Mouse (Mus musculus) hindlimb bud, embryonic 11.5 days (tissue): ENCODE results near the gene Scn11a.

Experiments
- DNase-seq: peaks from one replicate; pipeline ENCODE4 v3.0.0-alpha.2; 2012; ENCODE audit warnings: low read depth, low spot score; ENCODE audit errors: extremely low spot score

The Scn11a gene

DNA sequence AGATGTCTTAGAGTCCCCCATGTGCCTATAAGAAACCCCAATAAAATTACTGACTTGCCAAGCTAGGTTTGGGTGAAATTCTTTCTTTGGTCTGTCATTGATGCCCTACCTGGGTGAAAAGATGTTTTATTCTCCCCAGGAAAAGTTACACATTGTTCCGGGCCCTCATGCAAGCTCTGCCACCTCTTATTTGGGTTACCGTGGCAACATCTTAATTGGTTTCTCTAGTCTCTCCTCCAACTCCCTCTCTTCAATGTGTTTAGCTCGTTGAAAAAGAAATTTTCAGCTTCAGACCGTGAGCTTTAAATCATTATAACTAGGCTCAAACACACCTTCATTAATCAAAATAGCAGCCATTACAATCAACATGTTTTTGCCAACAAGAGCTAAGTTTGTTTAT, 28.5 kb downstream of the Scn11a start:
- no peak for DNase-seq

DNA sequence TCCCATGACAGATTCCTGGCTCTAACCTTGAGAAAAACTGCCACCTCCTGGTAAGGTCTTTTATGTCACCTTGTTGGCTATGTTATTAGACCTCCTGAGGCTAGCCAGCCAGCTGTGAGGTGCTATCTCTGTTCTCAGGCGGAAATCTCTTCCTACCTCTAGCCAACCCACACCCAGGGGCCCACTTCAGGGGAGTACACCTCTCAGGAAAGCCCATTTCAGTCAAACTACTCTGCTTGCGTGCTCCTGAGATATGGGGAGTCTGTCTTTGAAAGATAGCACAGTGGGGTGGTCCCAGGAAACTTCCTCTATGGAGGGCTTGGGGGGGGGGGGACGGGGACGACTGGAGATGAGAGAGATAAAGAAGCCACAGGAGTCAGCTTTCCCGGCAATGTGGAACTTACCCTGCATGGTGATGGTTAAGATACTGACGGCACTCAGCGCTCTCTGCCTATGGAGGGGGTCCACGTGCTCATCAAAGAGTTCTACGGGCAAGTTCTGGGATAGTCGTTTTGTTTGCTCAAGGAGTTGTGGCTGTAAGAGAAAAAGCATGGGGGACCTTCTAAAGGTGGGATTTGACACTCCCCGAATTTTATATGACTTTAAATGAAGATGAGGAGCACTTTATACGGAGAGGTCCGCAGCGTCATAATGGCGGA, 29.9 kb downstream of the Scn11a start:
- DNase-seq, result no peak

DNA sequence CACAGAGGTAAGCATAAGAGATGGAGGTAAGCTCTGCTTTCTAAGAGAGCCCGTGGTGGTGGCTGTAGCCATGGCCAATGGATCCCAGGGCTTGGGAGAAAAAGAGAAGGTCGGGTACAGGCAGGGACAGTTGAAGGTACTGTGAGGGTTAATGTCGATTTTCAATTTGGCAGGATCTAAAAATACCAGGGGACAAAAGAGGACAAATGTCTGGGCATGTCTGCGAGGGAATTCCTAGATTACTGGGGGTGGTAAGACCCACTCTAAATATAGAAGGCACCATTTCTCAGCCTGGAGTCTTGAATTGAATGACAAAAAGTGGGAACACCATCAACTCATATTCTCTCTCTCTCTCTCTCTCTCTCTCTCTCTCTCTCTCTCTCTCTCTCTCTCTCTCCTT, 30.8 kb downstream of the Scn11a start:
- no peak for DNase-seq

DNA sequence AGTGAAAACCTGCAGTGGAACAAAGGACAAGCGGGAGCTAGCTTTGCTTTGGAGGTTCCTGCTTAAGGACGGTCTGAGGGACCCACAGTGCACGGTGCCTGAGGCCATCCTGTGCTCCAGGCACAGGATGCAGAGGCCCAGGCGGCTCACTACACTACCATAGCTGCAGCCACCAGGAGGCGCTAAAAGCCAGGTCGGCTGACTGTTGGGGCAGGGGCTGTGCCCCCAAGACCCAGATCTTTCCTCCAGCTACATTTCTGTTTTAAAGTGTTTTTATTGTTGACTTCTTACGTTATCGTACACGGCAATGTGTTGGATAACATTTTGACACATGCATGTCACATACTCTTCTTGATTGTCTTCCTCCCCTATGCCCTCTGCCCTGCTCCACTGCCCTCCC, 32.8 kb downstream of the Scn11a start:
- DNase-seq, result no peak

- DNase-seq, result no peak
Observed at GRCm38 (mm10) chr9:119780901-119781300, 44.4 kb downstream of the Scn11a start.

DNA sequence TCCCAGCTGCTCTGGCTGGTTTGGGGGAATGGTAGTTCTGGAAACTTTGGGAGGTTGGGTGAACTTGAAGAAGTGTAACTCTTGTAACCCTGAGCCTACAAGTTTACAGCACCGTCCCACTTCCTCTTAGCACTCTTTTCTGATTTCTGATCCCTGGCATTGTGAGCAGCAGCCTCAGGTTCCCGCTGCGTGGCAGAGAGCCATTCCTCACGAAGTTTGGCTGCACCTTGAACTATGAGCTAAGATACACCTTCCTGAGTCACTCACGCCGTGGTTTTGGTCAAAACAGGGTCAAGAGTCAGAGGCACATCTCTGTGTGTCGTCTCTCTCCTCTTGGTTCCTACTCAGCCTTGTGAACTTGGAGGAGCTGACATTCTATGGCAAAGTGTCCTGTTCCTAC, 48.6 kb downstream of the Scn11a start:
- no peak for DNase-seq

GRCm38 (mm10) chr9:119768585-119768984, 56.7 kb downstream of the Scn11a start:
- no peak for DNase-seq

DNA sequence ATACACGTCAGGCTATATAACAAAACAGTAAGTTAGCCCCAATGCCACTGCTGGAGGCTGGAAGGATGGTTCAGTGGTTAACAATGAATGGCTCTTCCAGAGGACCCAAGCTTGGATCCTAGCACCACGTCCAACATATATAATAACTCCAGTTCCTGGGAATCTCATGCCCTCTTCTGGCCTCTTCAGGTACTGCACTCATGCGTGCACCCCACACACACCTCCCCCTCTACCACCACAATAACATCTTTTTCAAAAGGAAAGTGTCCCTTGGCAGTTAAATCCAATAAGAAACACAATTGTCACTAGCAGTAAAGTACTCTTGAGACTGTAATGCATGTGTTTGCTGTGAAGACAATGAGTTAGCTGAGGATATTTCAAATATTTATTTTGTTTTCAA, 65.0 kb downstream of the Scn11a start:
- DNase-seq, result no peak

GRCm38 (mm10) chr9:119759457-119759856, 65.8 kb downstream of the Scn11a start:
- no peak for DNase-seq

GRCm38 (mm10) chr9:119751507-119751906, 73.7 kb downstream of the Scn11a start:
- no peak for DNase-seq

- DNase-seq, result no peak
Observed at GRCm38 (mm10) chr9:119749112-119749511, 76.1 kb downstream of the Scn11a start.

GRCm38 (mm10) chr9:119743900-119744299, 81.4 kb downstream of the Scn11a start:
- DNase-seq, result no peak

DNA sequence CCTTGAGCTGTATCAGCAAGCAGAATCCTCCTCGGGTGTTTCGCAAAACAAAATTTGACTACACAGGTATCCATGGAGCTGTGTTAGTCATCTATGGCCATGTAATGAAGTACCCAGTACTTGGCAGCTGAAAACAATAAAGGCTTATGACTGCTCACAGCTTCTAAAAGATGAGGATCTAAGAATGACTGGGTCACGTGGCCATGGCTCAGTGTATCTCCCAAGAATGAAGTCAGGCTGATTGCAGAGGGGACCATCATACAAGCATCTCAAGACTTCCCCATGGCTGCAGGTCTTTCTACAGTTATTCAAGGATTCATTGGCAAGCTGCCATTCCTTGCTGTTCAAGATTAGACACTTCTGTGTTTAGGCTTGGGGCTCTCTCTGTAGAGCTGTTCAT, 81.9 kb downstream of the Scn11a start:
- DNase-seq, result no peak

GRCm38 (mm10) chr9:119741101-119741786, 84.0 kb downstream of the Scn11a start:
- no peak for DNase-seq

DNA sequence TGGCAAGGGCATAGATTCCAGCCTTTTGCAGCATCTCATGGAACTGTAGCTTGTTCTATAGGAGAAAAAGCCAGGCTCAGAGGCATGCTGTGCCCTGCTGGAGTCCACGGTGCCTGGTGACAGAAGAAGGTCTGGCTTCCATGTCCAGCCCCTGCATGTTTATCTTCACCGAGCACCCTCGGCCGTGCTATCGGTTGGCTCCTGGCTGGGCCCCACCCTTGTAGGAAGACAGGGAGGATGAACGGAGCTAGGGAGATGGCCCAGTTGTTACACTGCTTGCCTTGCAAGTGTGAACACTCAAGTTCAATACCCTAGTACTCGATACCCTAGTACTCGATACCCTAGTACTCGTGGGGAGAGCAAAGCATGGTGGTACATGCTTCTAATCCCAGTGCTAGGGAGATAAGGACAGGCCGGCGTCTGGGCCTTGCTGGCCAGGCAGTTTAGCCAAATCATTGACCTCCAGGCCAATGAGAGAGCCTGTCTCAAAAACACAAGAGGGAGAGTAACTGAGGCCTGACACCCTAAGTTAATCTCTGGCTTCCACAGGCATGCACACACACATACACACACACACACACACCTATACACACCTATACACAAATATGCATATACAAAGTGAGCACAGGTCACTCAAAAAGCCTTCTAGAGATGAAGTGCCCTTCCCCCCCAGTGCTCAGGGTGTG, 96.7 kb downstream of the Scn11a start:
- DNase-seq, result no peak

DNA sequence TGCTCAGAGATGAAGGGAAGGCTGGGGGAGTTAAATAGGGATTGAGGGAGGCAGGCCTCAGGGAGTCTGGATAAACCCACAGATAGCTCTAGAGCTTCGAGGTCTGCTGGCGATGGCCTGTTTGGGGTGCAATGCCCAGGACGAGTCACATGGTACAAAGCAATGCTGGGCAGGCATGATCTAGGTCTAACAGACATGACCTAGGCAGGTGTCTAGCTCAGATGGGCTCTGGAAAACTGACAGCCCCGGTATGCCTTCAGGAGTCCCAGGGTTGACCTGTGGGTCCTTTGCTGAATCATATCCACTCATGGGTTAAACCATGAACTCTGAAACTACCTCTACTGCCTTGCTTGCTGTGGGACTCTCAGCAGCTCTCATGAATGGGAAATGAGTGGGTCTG, 98.3 kb downstream of the Scn11a start:
- no peak for DNase-seq

GRCm38 (mm10) chr9:119725293-119725862, 99.9 kb downstream of the Scn11a start:
- DNase-seq, result no peak

DNA sequence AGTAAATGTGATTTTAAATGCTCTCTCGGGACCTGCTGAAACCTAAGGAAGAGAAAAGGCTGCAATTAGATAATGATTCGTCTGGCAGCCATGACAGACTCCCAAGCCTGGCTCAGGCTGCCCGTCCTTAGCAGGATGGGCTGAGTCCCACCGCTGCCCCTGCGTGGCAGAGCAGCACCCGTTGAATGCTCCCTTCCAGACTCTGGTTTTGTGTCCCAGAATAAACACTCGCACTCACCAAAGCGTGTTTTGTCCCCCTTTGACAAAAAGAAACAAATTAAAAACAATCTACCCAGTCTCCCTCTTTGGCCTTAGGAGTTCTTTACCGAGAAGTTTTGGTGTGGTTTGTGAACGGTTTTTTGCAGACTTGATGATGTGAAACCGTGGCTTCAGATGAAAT, 106.0 kb downstream of the Scn11a start, which contains the start of gene Scn10a:
TSS of gene Scn10a (minus strand) at position 101 of the 400 bp plus-strand sequence.
- DNase-seq, result no peak

DNA sequence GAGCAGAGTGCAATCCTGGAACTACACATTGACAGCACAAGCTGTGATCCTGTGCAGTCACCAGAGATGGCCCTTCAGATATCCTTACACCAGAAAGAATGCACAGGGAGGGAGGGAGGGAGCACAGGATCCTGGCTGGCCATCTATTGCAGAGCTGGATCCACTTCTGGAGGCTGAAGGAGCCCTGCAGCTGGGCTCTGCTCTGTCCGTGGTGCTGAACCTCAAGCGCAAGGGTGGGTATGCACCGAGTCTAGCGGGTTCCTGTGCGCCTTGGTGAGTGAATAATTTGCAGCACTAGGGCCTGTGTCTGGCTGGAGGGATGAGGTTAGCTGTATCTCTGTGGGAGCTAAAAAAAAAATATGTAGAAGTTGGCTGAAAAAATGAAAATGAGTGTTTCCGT, 118.6 kb downstream of the Scn11a start:
- peak; percentile 53 for DNase-seq
